Mouse (Mus musculus) small intestine, adult 2 months (tissue): ENCODE measurements at regions not wholly inside any gene's neighbourhood (a gene's known extent, or its start where the extent isn't known, plus 50 kb on each side); places are given as distances from the start of the nearest gene placed in this dataset.

Experiments
- CTCF ChIP-seq: fragments of 200-500 bp; IDR thresholded peaks from 2 replicates; pipeline ENCODE4 v1.5.1; 2012; ENCODE audit warnings: low read depth, mild to moderate bottlenecking, control low read depth, inconsistent platforms, low read length, moderate library complexity, mixed read lengths; ENCODE audit not compliant: insufficient replicate concordance, insufficient read length; ENCODE audit errors: extremely low read depth
- POLR2A ChIP-seq: fragments of 200-500 bp; IDR thresholded peaks from 2 replicates; pipeline ENCODE4 v1.6.1; 2012; ENCODE audit warnings: low read depth, mild to moderate bottlenecking, control low read depth, inconsistent platforms, low read length, moderate library complexity

DNA sequence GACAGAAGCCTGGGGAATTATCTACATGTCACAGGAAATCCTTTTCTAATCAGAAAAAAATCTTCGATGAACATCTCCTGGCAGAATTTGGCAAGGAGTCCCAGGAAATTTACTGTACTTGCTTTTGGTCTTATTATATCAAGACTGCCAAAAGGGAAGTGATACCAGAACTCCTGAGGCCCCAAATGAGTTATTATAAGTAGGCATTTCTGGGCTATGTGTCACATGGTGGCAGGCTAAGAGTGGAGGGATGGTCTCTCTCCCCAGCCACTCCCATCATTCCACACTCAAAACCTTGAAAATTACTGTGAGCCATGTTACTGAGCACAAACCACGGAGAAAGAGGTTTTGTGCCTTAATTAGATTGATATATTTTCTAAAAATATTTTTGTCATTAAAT, 94.0 kb upstream of the Cdk6 start:
- TF ChIP-seq POLR2A = no peak
- TF ChIP-seq CTCF = no peak
